Mouse (Mus musculus) CH12.LX (cell line): ENCODE measurements around the gene Tdrd12. TPM values are rescaled to one million over a fixed set of nuclear protein-coding genes. Genes with fewer than 3 reads are reported as not detected.

ENCODE experiments used
- DNase-seq: peaks from one replicate; pipeline ENCODE4 v3.0.0-alpha.2; 2013; ENCODE audit errors: extremely low read depth
- H3K27ac ChIP-seq: 2 replicates; pipeline ENCODE4 v1.5.1; 2012; ENCODE audit warnings: low read depth, mild to moderate bottlenecking, control low read depth, moderate library complexity; ENCODE audit not compliant: insufficient read depth
- H3K27me3 ChIP-seq: replicated peaks from 2 replicates; pipeline ENCODE3; 2012; ENCODE audit warnings: inconsistent platforms
- H3K36me3 ChIP-seq, 2 experiments: replicated peaks in 1 of 2; 2 replicates each; pipeline versions ENCODE3 to v1.6.1; 2012; ENCODE audit warnings: inconsistent platforms in 1 of 2, low read length in 1 of 2, mild to moderate bottlenecking in 1 of 2, mixed read lengths in 1 of 2, moderate library complexity in 1 of 2; ENCODE audit not compliant: control insufficient read depth in 1 of 2, insufficient read depth in 1 of 2
- H3K4me1 ChIP-seq, 2 experiments: 2 replicates each; pipeline ENCODE4 v1.6.1; 2012; ENCODE audit warnings: inconsistent platforms in 1 of 2, moderate library complexity in 1 of 2; ENCODE audit not compliant: insufficient read depth in 2 of 2, control insufficient read depth in 1 of 2
- H3K4me2 ChIP-seq: 2 replicates; pipeline ENCODE4 v1.6.1; 2012; ENCODE audit warnings: low read depth, mild to moderate bottlenecking, control low read depth; ENCODE audit not compliant: poor library complexity, insufficient read depth, severe bottlenecking
- H3K4me3 ChIP-seq, 3 experiments: fragments of 150-350 bp in 1 of 3; sonication (generic) in 1 of 3; replicated peaks in 1 of 3; 2 replicates each; pipeline versions ENCODE3 to v1.5.1; 2011 to 2012; ENCODE audit warnings: low read depth in 2 of 3, low read length in 2 of 3, mild to moderate bottlenecking in 2 of 3, moderate library complexity in 2 of 3, control low read depth in 1 of 3, improper control_type of control experiment in 1 of 3, inconsistent platforms in 1 of 3, mixed read lengths in 1 of 3; ENCODE audit not compliant: poor library complexity in 1 of 3
- H3K79me2 ChIP-seq: replicated peaks from 2 replicates; pipeline ENCODE4 v1.6.1; 2012; ENCODE audit warnings: mild to moderate bottlenecking, moderate library complexity; ENCODE audit not compliant: control insufficient read depth, poor library complexity, insufficient read depth, severe bottlenecking; ENCODE audit errors: extremely low read depth
- H3K9ac ChIP-seq: 2 replicates; pipeline ENCODE4 v1.6.1; 2012; ENCODE audit warnings: low read depth, mild to moderate bottlenecking, control low read depth, moderate library complexity; ENCODE audit not compliant: insufficient read depth
- H3K9me3 ChIP-seq: replicated peaks from 2 replicates; pipeline ENCODE3; 2012; ENCODE audit warnings: low read length, inconsistent platforms, mixed read lengths
- BHLHE40 ChIP-seq: IDR thresholded peaks from 2 replicates; pipeline ENCODE4 v1.6.1; 2011; ENCODE audit warnings: mild to moderate bottlenecking, low read depth, low read length, improper control_type of control experiment
- CHD1 ChIP-seq: IDR thresholded peaks from 2 replicates; pipeline ENCODE4 v1.6.1; 2012; ENCODE audit warnings: low read depth, low read length, improper control_type of control experiment, inconsistent platforms
- CTCF ChIP-seq, 2 experiments: IDR thresholded peaks in 1 of 2; conservative IDR thresholded peaks in 1 of 2; 2 replicates each; pipeline ENCODE4 v1.5.1; 2011 to 2012; ENCODE audit warnings: low read depth in 2 of 2, low read length in 2 of 2, improper control_type of control experiment in 1 of 2, inconsistent platforms in 1 of 2, mild to moderate bottlenecking in 1 of 2, moderate library complexity in 1 of 2
- ELF1 ChIP-seq: IDR thresholded peaks from 2 replicates; pipeline ENCODE4 v1.6.1; 2014; ENCODE audit warnings: low read depth, mild to moderate bottlenecking, inconsistent platforms, low read length, improper control_type of control experiment
- EP300 ChIP-seq: IDR thresholded peaks from 2 replicates; pipeline ENCODE4 v1.6.1; 2011; ENCODE audit warnings: low read length, improper control_type of control experiment
- GABPA ChIP-seq: IDR thresholded peaks from 2 replicates; pipeline ENCODE4 v1.6.1; 2012; ENCODE audit warnings: low read depth, low read length, improper control_type of control experiment, inconsistent platforms; ENCODE audit not compliant: insufficient replicate concordance
- IRF4 ChIP-seq: IDR thresholded peaks from 2 replicates; pipeline ENCODE4 v1.6.1; 2014; ENCODE audit warnings: low read depth, mild to moderate bottlenecking, inconsistent platforms, low read length, improper control_type of control experiment
- JUND ChIP-seq: conservative IDR thresholded peaks from 2 replicates; pipeline ENCODE4 v1.6.1; 2011; ENCODE audit warnings: low read depth, low read length, improper control_type of control experiment
- KAT2A ChIP-seq: IDR thresholded peaks from 2 replicates; pipeline ENCODE4 v1.6.1; 2012; ENCODE audit warnings: low read length, improper control_type of control experiment, inconsistent platforms; ENCODE audit not compliant: insufficient replicate concordance
- MAX ChIP-seq: IDR thresholded peaks from 2 replicates; pipeline ENCODE4 v1.6.1; 2011; ENCODE audit warnings: low read length, improper control_type of control experiment
- MAZ ChIP-seq: IDR thresholded peaks from 2 replicates; pipeline ENCODE4 v1.6.1; 2012; ENCODE audit warnings: low read depth, mild to moderate bottlenecking, inconsistent platforms, low read length, improper control_type of control experiment, moderate library complexity
- MEF2A ChIP-seq: IDR thresholded peaks from 2 replicates; pipeline ENCODE4 v1.6.1; 2014; ENCODE audit warnings: low read depth, mild to moderate bottlenecking, inconsistent platforms, low read length, improper control_type of control experiment, borderline replicate concordance
- NELFE ChIP-seq: IDR thresholded peaks from 2 replicates; pipeline ENCODE4 v1.6.1; 2011; ENCODE audit warnings: low read depth, low read length, improper control_type of control experiment
- RAD21 ChIP-seq: IDR thresholded peaks from 2 replicates; pipeline ENCODE4 v1.6.1; 2011; ENCODE audit warnings: low read depth, mild to moderate bottlenecking, low read length, improper control_type of control experiment, moderate library complexity
- SIN3A ChIP-seq: IDR thresholded peaks from 2 replicates; pipeline ENCODE4 v1.6.1; 2012; ENCODE audit warnings: low read length, improper control_type of control experiment, inconsistent platforms
- TBP ChIP-seq: conservative IDR thresholded peaks from 2 replicates; pipeline ENCODE4 v1.6.1; 2011; ENCODE audit warnings: low read depth, low read length, improper control_type of control experiment
- USF1 ChIP-seq: IDR thresholded peaks from 2 replicates; pipeline ENCODE4 v1.6.1; 2014; ENCODE audit warnings: low read depth, mild to moderate bottlenecking, inconsistent platforms, low read length, improper control_type of control experiment
- USF2 ChIP-seq: conservative IDR thresholded peaks from 2 replicates; pipeline ENCODE4 v1.6.1; 2011; ENCODE audit warnings: low read depth, low read length, improper control_type of control experiment
- ZC3H11A ChIP-seq: IDR thresholded peaks from 2 replicates; pipeline ENCODE4 v1.6.1; 2012; ENCODE audit warnings: low read depth, mild to moderate bottlenecking, inconsistent platforms, low read length, improper control_type of control experiment
- ZKSCAN1 ChIP-seq: IDR thresholded peaks from 2 replicates; pipeline ENCODE4 v1.6.1; 2012; ENCODE audit warnings: low read depth, inconsistent platforms, low read length, improper control_type of control experiment, borderline replicate concordance
- ZMIZ1 ChIP-seq: IDR thresholded peaks from 2 replicates; pipeline ENCODE4 v1.6.1; 2012; ENCODE audit warnings: low read depth, mild to moderate bottlenecking, inconsistent platforms, low read length, improper control_type of control experiment
- ZNF384 ChIP-seq: IDR thresholded peaks from 2 replicates; pipeline ENCODE4 v1.6.1; 2012; ENCODE audit warnings: low read depth, low read length, improper control_type of control experiment, inconsistent platforms
- dilution Hi-C: fragments of 300-500 bp; cut with MboI; formaldehyde crosslinking; loops from 2 replicates; pipeline ENCODE4 v1.14.3; 2020; ENCODE audit warnings: low sequenced_read_pairs; ENCODE audit not compliant: extremely low pct_unique_long_range_greater_than_20kb, extremely low pct_ligation_motif_present
- in situ Hi-C: fragments of 300-500 bp; cut with MboI; formaldehyde crosslinking; loops from 3 replicates; pipeline ENCODE4 v1.14.3; 2019; ENCODE audit warnings: low sequenced_read_pairs, low pct_ligation_motif_present, low pct_unique_long_range_greater_than_20kb, mixed read lengths
- polyA plus RNA-seq: library from polyadenylated mRNA; unstranded; fragments of >175 nt; gene quantifications from 2 replicates; pipeline ENCODE4 v1.2.1, GENCODE M21; 2012; ENCODE audit warnings: low read depth; ENCODE audit not compliant: insufficient read length
- total RNA-seq, 2 experiments: library from RNA; depleted of rRNA; stranded (reverse); fragments of 300-350 nt in 1 of 2; fragments of >200 nt in 1 of 2; gene quantifications; 2 replicates each; pipeline ENCODE4 v1.2.3; 2012 to 2014

Tdrd12 gene
- total and polyA plus RNA-seq, 3 experiments = 0.08 to 0.21 (median 0.19) TPM

- no peaks in the 10 kb centered on the region for H3K9me3 ChIP-seq
- H3K4me3 ChIP-seq = no peak overlapping the region
- H3K27me3 ChIP-seq = peaks cover 4% of the 10 kb centered on the region
- no peak for TF ChIP-seq CTCF (conservative IDR thresholded peaks at IDR 0.05 in 1 of 2, IDR thresholded peaks at IDR 0.05 in 1 of 2; ENCODE audit: low read depth in 2 of 2, low read length in 2 of 2)
- no peak for TF ChIP-seq IRF4
- no peak for TF ChIP-seq ZC3H11A
- TF ChIP-seq NELFE = no peak
- no peak for TF ChIP-seq USF2
- no peak for TF ChIP-seq KAT2A
- no peak for TF ChIP-seq ELF1
- TF ChIP-seq SIN3A = no peak
- TF ChIP-seq CHD1 = no peak
- TF ChIP-seq ZNF384 = no peak
- no peak for TF ChIP-seq MAX
- no peak for TF ChIP-seq ZMIZ1
- TF ChIP-seq RAD21 = no peak
- TF ChIP-seq USF1 = no peak
- TF ChIP-seq MAZ = no peak
- no peak overlapping the region for H3K4me2 ChIP-seq
- in situ Hi-C loops (no loop called here), dilution Hi-C loops (no loop called here)
- DNase-seq = no peak
- no peaks in the 10 kb centered on the region for H3K79me2 ChIP-seq
- H3K27ac ChIP-seq = no peak overlapping the region
- no peak overlapping the region for H3K9ac ChIP-seq
- H3K4me1 ChIP-seq = no peaks in the 10 kb centered on the region
- no peaks in the 10 kb centered on the region for H3K36me3 ChIP-seq
Observed at GRCm38 (mm10) chr7:35476457-35476856, 61.1 kb downstream of the Tdrd12 start.

GRCm38 (mm10) chr7:35470794-35471193 is 66.8 kb downstream of the Tdrd12 start:
- in situ Hi-C loops = no loop called here
- Histone ChIP-seq H3K79me2 (no peaks in the 10 kb centered on the region), H3K4me1 (no peaks in the 10 kb centered on the region), H3K4me2 (no peak overlapping the region), H3K9me3 (no peaks in the 10 kb centered on the region), H3K27me3 (peaks cover 2% of the 10 kb centered on the region), H3K4me3 (no peak overlapping the region), H3K27ac (no peak overlapping the region), H3K36me3 (no peaks in the 10 kb centered on the region), H3K9ac (no peak overlapping the region)
- dilution Hi-C loops = no loop called here
- DNase-seq = no peak
- TF ChIP-seq MAX (no peak), MEF2A (no peak), JUND (no peak), TBP (no peak), ZKSCAN1 (no peak), EP300 (no peak), BHLHE40 (no peak), GABPA (no peak)
